Mouse (Mus musculus) embryo, embryonic 11 days (tissue): ENCODE results near the gene Serpina1f.
"Not testable (repeated sequence)": the region's sequence is repeated elsewhere in the genome, so short reads cannot be mapped to it uniquely, and the experiment has no call there.

Experiments used
- DNase-seq: peaks from one replicate; pipeline ENCODE4 v3.0.0-alpha.2; 2015

Gene Serpina1f

DNA sequence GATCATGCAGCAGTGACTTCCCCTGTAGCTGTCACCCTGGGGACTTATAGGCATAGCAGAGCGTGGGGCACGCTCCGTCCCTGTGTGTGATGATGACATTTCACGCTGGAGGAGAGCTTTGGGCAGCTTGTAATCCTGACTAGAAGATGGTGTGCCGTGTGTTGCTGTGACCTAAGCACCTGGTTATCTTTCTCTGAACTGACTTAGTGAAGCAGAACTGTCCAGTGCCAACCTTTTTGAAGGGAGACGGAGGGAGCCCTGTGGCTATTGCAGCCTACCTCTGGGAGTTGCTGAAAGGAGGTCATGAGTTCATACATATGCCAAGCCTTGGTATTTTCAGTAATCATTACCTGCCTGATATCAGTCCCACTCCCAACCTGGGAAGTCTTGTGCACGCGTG lies at the start of gene Serpina1f:
Serpina1f (minus strand) TSS at position 101 of the 400 bp plus-strand sequence.
- DNase-seq = no peak

DNA sequence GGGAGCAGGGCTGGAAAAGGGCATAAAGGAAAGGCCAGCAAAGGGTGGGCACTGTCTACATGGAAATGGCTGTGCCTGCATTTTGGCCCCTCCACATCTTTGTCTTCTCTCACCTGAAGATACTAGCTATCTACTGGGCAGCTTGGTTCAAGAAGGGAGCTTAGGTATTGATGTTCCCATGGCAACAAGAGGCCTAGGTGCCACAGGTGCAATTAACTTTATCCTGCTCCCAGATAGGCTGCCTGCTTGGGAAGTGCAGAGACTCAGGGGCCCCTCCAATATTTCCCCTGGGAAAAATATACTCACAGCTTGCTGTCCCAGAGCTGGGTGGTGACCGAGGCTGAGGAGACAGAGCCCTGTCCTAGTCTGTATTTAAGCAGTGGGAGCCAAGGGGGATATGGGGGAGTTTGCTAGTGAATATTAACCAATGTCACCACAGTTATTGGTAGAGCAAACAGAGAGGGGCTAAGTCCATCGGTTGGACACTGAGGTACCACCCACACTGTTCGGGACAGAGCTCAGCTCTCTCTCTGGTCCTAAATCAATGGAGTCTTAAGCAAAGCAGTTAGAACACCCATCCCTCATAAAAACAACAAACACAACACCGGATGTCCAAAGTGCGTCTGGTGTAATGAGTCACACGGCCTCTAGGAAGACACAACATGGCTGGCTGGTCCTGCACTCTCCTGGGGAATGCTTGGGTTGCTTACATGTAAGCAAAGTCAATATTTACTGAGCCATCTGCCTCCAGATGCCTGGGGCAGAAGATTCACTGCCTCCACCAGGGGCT lies 42.7 kb upstream of the Serpina1f start:
- DNase-seq = not testable (repeated sequence)

GRCm38 (mm10) chr12:103735566-103735965 lies 40.2 kb upstream of the Serpina1f start:
- not testable (repeated sequence) for DNase-seq

- not testable (repeated sequence) for DNase-seq
Observed at GRCm38 (mm10) chr12:103735101-103735500, 39.8 kb upstream of the Serpina1f start.

GRCm38 (mm10) chr12:103711537-103711936 lies 16.2 kb upstream of the Serpina1f start:
- no peak for DNase-seq

GRCm38 (mm10) chr12:103710405-103710804 lies 15.1 kb upstream of the Serpina1f start:
- DNase-seq = peak; percentile 4

DNA sequence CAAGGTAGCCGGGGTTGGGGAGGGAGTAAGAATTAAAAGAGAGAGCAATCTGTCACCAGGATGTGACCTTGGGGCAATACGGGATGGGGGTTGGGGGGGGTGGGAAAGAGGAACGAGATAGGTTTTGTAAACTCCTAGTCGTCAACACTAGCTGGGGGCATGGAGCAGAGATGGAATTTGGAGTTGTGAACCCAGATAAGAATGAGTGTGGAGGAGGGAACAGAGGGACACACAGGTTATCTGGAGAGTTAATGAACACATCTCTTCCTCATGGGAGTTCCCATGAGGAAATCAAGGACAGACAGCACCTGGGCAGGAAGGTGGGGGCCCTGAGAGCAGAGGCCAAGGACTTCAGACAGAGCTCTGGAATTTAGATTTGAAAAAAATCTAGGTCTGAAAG lies 10.8 kb upstream of the Serpina1f start:
- DNase-seq = no peak

- DNase-seq = no peak
Observed at GRCm38 (mm10) chr12:103705547-103705946, 10.2 kb upstream of the Serpina1f start.

DNA sequence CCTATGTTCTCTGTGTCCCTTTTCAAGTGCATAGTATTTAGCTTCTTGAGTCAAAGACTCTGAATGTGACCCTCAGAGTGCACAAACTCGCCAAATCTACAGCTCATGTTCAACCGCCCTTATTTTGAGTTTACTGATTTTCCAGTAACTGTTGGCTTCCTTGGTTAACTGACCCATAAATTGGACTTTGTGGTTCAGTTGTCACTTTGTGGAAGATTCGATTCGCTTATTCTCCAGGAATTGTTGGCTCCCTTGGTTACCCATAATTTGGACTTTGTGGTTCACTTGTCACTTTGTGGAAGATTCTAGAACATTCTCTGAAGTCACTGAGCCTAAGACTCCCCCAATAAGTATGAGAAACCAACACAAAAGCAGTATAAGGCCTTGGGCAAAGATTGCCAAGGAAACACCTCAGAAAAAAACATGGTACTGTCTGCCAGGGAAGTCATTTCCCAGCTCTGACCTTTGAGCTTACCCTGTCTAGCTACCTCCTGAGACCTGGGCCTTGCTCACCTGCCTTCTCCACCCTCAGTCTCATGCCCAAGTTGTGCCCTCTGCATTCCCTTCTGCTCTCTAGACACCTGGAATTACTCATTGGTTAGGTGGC lies 4.9 kb upstream of the Serpina1f start:
- no peak for DNase-seq

DNA sequence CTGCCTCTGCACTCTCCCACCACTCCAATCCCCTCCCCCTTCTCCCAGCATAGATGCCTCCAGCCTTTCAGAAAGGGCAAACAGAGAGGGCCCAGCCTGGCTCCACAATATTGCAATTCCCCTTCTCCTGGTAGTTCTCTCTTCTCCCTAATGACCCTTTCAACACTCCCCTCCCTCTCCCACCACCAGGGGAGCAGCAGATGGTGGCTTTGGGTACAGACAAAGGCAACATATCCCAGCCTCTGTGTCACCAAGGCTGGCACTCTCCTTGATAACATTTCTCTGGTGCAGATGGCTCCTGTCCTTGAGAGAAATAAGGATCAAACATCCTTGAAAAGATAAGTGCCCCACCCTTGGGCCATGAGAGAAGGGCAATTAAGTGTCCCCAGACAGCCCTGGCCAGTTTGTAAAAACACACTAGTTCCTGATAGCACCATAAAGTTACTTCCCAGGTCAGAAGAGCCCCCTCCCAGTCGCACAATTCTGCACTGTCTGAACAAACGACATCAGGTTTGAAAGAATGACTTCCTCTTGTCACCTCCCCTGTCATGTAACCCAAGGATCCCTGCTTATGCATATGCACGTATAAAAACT lies 7.0 kb downstream of the Serpina1f start:
- peak; percentile 17 for DNase-seq

GRCm38 (mm10) chr12:103687021-103687420 lies 8.3 kb downstream of the Serpina1f start:
- DNase-seq = peak; percentile 19

- no peak for DNase-seq
Observed at GRCm38 (mm10) chr12:103686050-103686449, 9.3 kb downstream of the Serpina1f start.

- DNase-seq = no peak
Observed at GRCm38 (mm10) chr12:103685386-103685785, 9.9 kb downstream of the Serpina1f start.

DNA sequence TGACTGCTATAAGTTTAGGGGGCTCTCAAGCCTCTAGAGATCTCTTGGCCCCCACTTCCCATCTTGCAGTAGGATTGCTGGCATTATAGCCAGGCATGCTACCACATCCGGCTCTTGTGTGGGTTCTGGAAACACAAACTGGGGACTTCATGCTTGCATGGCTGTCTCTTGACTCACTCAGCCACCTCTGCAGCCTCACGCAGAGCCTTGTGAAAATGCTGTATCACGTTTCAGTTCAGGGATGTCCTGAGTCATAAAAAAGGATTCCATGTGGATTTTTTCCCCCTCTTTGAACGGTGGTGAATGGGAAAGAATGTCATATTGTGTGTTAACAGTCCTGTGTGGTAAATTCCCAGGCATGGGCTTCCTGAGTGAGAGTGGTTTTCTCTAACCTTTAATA lies 11.6 kb downstream of the Serpina1f start:
- peak; percentile 6 for DNase-seq

GRCm38 (mm10) chr12:103681739-103682138 lies 13.6 kb downstream of the Serpina1f start:
- no peak for DNase-seq

GRCm38 (mm10) chr12:103681169-103681568 lies 14.2 kb downstream of the Serpina1f start:
- DNase-seq = no peak

GRCm38 (mm10) chr12:103679853-103680252 lies 15.5 kb downstream of the Serpina1f start:
- DNase-seq = not testable (repeated sequence)

DNA sequence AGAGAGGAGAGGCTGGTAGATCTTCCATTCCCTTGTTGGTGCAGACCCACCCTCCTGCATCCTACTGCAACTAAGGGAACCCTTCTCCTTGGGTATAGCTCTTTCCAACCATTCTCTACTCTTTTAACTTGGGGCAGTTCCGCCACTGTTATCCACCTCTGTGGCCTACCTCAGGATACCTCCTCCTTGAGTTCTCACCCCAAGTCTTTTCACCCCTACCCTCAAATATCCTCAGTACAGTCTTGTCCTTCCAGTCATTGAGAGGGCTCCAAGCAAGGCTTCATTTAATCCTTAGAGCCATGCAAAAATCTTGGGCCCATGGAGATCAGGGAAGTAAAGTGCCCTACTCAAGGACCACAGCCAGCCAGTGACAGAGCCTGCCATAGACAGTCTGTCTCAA lies 19.3 kb downstream of the Serpina1f start, which contains the start of gene Serpina16:
Serpina16 (minus strand) TSS at position 101 of the 400 bp plus-strand sequence.
- DNase-seq = no peak

DNA sequence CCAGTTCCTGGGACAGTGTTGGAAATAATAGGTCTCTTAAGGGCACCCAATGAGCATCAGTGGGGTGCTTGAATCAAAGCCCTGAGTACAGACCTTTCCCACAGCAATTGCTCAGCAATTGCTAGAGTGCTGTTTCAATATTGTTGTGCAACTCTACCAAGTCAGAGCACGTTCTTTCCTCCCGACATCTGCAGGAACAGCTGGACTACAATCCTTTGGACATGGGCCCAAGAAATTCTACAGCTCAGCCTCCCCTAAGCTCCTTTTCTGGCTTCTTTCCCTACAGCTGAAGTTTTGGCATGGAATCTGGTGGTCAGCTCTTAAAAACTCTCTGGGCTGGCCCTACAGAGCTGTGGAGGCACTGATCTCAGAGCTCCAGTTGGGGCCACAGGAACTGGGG lies 22.1 kb downstream of the Serpina1f start:
- no peak for DNase-seq

DNA sequence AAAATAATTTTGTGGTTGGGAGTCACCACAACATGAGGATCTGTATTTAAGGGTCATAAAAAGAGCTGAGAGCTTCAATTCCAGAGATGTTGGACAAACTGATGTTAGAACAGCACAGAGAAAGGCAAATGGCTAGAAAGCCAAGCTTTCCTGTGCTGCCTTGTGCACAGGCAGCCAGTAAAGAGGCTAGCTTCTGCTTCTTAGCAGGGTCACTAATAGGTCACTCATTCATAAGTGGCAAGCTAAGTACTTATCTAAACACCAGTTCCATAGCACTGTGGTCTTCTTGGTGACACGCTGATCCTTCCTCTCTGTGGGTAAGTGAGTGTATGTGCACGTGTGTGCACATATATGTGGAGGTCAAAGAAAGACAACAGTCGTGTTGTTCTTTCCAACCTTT lies 23.8 kb downstream of the Serpina1f start:
- DNase-seq = no peak

GRCm38 (mm10) chr12:103670964-103671363 lies 24.4 kb downstream of the Serpina1f start:
- no peak for DNase-seq

DNA sequence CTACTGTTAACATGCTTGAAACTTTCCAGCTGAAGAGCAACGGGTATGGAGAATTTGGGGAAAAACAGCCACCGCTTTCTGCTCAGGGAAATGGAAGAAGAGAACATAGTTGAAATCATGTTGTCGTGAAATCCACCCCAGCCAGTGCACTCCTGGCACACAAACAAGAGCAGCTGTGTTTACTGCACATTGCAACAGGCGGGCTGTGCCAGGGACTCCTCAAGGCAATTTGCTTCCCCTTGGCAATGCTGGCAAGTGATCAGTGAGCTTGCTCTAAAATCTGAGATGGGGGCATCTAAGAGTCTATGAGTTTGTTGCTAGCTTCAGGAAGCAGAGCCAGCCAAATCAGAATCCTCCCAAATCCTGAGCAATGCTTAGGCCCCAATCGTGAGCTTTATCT lies 25.0 kb downstream of the Serpina1f start:
- no peak for DNase-seq

DNA sequence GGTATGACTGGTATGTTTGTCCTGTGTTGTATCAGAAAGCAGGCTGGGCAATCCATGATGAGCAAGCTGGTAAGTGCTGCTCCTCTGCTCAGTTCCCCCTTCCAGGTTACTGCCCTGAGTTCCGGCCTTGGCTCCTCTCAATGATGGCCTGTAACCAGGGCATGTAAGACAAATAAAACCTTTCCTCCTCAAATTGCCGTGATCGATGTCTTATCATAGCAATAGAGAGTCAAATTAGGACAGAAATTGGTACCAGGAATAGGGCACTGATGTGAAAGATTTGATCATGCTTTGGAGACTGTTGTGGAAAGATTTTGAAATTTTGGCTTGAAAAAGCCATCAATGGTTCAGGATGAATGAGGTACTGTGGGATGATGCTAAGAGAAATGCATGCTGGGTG lies 30.0 kb downstream of the Serpina1f start:
- no peak for DNase-seq

DNA sequence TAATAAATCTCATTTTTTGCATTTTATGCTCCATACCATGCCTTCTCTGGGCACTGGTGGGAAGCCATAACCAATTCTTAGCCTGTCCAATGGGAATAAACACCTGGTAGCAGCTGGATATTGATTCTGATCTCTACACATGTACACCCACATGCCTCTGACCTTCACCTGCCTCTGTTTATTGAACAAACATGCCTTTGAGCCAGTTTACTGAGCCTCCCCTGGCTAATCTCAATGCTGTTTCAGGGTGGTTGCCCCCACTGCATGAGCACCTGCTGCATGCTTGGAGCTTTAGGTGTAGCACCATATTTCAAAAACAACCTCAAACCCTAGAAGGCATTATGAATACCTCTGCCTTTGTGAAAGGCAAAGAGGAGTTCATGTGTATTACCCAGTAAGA lies 33.3 kb downstream of the Serpina1f start:
- not testable (repeated sequence) for DNase-seq
